Mouse (Mus musculus) common myeloid progenitor, adult 5-6 weeks (primary cell): ENCODE measurements around the gene Zeb2. TPM values are rescaled to one million over a fixed set of nuclear protein-coding genes. Genes with fewer than 3 reads are reported as not detected.

Source experiments
- ATAC-seq: replicated peaks from 2 replicates; pipeline ENCODE4 v1.8.0; 2016; ENCODE audit warnings: low read depth, mild to moderate bottlenecking, moderate TSS enrichment, inconsistent platforms; ENCODE audit not compliant: poor library complexity, severe bottlenecking
- total RNA-seq: library from RNA; stranded (forward); fragments of 200-1000, 187-1606 nt; gene quantifications from 2 replicates; pipeline ENCODE4 v1.2.3, GENCODE M21; 2017

The Zeb2 gene
- 196 and 205 TPM in 2 replicates for total RNA-seq

DNA sequence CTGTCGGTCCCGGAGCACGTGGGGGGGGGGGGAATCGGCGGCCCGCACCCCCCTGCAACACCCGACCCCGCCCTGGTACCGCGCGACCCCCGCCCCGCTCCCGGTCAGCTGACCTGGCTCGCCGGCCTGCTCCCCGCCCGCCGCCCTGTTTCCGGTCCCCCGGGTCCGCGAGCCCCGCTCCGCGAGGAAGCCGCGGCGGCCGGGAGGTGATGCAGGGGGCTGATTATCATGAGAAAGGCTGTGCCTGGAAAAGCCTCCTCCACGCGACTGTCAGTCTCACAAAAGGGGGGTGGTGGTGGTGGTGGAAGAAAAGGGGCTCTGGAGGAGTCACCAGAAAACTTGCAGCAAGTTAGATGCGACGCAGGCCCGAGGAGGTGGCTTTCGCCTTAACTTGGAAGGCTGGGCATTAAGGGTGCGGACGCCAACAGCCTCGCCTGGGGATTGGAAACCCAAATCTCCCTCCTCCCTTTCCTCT lies at the start of gene Zeb2:
Zeb2 (minus strand) TSS at position 309 of the 475 bp plus-strand sequence.
- ATAC-seq, result peak; percentile 42

DNA sequence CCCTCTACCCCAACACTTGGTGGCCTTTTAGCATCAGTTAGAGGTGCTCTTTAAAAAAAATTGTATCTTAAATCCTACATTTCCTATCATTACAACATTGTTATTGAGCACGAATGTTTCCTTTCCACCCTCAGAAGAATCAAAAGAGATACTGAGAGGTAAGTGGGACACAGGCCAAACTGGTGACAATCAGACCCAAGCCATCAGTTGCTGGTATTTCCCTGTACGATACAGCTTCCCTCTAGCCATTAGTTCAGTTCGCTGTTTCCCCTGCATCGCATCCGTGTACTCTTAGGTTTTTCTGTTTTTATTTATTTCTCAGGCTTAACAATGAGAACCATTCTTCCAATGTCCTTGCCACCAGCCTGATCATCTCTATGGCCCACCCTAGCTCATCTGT lies 41.6 kb upstream of the Zeb2 start:
- ATAC-seq, result no peak

DNA sequence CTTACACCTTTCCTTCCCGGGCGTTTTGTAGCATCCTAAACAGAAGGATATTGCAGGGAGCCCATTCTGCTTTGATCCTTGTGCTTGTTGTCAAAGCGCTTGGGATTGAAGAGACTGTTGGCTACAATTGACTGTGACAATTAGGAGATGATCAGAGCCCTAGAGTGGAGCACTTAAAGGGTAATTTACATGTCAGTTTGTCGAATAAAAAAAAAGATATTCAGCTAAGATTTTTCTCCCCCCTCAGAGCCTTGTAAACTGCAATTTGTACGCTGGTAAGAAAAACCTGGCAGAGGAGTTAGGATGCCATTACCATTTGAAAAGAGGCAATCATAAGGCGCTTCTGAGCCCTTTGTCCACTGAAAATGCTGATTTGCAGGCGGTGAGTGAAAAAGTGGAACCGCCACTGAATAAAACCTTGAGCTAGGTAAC lies 41.2 kb upstream of the Zeb2 start:
- ATAC-seq, result no peak

DNA sequence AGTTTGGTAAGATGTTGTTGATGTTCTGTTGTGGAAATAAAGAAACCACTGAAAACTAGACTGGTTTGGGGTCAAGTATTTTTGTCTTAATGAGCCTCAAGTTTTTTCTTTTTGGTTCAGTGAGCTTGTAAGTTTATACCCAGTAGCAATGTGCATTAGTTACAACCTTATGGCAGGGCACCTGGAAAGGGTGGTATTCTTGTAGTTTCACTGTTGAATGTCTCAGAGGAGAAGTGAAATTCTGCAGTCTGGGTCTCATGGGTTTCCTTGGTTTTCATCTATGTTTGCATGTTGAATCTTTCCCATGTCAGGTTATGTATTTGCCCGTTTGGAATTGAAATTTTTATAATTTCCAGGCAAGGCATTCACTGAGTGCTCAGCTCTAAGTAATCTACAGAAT lies 36.1 kb upstream of the Zeb2 start:
- ATAC-seq, result no peak

DNA sequence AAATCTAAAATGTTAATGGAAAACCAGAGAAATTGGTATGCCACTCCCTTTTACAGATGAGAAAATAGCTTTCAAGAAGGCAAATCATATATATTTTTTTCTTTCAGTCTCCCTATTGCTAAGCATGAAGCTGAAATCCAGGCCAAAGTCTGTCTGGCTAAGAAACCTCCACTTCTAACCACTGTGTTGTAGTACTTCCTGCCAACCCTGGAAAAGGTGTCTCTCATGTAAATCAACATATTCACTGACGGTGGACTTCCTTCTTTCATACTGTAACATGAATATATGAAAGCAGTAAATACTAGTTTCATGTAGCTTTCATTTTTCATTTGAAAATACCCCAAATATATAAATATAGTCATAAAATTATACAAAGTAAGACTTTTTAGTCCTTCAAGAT lies 26.0 kb upstream of the Zeb2 start:
- ATAC-seq, result peak; percentile 76; the same call in 1 of the 2 replicates

DNA sequence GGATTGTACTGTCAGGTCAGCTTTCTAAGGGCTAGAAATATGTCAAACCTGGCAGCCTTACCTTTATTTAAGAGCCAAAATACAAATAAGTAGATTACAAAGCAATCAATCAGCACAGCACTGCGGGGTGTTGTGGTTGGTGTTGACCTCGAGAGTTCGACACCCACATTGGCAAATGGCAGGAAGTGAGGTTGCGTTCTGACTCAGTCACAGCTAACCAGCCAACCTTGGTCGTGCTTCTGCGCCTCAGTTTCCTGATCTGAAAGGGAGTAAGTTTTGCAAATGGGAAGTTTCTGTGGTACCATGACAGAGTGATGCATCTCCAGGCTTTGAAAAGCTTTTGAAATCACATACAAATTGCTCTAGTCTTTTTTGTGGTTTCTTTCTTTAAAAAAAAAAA lies 21.7 kb upstream of the Zeb2 start:
- no peak for ATAC-seq

DNA sequence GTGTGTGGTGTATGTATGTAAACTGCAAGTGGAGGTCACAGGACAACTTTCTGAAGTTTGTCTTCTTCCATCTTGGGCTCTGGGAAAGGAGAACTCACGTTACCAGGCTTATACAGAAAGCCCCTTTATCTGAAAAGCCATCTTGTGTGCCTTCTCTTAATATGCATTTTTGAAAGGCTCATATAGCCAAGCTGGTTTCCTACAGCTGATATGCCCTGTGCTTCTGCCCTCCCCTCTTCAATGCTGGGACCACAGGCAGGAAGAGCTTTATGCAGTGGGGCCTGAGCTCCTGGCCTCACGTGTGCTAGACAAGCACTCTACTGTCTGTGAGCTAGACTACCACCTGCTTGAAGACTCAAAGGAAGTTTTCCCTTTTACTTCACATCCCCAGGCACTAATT lies 19.6 kb upstream of the Zeb2 start:
- peak; percentile 91 for ATAC-seq

DNA sequence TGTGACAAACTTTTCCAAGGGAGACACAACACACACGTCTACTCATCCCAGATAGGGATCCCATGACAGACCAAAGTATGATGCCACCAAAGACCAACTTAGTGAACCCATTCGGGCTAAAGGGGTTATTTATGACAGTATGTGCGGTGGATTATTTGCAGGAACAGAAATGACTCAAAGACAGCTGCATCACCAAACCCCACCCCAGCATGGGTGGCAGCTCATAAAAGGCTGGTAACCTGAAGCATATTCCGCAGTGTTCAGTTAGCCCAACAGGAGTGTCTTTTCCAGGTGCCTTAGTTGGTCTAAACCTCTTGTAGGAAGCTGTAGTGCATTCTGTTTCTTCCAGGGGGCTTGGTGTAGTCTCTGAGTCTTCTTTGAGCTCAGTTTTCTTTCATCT lies 16.0 kb upstream of the Zeb2 start:
- ATAC-seq, result no peak

DNA sequence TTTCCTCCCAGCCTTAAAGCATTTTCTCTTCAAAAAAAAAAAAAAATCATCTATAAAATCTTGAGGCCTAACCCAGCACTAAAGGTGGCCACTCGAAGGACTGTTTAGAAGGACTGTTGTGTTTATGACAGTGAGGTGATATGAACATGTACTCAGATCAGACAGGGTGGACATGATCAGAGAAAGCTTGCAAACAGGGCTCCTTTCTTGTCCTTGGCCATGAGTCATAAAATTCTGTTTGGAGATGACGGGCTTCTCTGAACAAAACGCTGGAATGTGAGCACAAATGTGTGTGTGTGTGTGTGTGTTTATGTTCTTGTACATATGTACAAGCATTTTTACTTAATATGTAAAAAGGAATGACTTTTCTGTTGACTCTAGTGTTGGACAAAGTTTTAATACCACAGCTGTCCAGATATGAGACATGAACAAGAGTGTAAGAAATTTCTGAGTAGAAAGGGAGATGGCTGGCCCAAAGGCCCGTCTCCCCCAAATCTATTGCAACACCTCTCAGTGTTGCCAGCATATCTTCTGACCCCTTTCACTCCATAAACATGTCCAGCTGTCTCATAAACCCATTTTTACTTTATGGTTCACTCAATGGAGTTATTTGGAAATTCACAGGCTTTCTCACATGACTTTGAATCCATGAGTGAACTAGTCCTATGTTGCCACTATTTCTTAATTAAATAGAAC lies 13.4 kb upstream of the Zeb2 start:
- ATAC-seq, result no peak

DNA sequence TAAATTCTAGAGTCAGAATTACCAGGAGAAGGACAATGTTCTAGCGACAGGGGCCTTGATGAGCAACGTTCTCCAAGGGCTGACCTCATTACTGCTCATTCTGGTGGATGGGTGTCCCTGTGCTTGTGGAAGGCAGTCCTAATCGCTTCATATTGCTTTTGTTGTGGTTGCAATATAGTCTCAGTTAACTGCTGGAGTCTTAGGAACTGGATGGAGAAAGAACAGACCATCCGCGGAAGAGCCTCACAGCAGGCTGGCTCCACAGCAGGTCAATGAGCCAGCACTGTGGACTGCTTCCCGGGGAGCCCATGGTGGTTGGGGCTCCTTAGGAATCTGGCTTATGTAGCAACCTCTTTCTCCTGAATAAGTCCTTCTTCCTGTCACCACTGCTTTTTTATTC lies 12.4 kb upstream of the Zeb2 start:
- no peak for ATAC-seq

DNA sequence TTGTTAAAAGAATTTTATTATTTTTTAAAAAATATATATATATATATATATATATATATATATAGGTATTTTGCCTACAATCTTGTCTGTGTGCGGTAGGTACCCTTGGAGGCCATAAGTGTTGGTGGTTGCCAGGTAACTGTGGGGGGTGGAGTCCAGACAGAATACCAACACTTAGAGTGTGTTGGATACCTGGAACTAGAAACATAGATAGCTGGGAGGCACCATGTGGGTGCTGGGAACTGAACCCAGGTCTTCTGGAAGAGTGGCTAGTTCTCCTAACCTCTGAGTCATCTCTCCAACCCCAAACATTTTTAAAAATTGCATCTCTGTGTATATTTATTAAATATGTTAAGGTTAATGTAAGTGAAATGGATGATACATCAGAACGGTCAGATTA lies 11.5 kb upstream of the Zeb2 start:
- no peak for ATAC-seq

DNA sequence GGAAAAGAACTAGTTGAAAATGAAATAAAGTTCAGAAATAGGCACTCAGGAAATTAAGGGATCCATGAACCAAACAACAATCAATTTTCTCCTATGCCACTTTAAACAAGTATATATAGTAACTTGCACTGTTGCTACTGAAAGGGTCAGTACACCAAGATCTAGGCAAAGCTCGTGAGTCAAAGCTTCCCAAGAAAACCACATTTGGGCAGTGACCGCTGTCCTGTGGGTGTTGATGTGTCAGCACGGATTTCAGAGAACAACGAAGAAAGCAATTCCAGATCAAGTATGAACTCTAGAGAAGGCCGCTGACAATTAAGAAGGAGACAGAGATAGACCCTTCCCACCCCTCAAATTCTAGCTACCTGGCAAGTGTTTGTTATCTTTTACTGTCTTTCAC lies 9.2 kb upstream of the Zeb2 start:
- ATAC-seq, result no peak

DNA sequence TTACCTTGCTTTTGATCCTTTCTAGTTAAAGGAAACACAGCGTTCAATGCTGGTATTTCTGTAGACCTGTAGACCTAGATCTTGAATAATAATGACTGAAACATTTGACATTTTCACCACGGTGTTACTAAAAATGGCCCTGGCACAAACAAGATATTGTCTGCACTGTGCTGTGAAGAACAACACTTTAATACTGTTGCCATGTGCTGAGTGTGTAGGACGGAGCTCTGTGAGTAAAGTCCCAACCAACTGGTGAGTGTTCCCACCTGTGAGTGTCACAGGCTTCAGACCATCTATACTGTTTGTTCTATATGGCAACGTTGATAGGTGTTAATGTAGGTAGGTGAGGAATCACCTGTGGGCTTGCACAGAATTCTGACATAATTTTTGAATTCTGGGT lies 8.0 kb upstream of the Zeb2 start:
- no peak for ATAC-seq

DNA sequence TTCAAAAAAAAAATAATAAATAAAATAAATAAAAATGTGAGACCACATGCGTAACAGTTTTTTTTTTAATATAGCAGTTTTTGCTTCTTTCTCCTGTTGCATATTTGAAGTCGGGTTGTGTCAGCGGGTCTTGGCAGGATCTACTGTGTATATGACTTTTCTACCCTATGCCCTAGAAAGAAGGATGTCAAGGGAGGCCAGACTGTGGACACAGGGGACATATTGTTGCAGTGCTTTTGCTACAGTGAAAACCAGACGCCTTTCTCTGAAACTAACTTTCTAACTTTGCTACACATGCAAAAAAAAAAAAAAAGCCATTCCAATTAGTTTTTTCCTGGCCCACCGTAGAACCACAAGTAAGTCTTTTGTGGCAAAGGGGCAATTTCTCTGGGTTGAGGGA lies 6.3 kb upstream of the Zeb2 start:
- ATAC-seq, result no peak

DNA sequence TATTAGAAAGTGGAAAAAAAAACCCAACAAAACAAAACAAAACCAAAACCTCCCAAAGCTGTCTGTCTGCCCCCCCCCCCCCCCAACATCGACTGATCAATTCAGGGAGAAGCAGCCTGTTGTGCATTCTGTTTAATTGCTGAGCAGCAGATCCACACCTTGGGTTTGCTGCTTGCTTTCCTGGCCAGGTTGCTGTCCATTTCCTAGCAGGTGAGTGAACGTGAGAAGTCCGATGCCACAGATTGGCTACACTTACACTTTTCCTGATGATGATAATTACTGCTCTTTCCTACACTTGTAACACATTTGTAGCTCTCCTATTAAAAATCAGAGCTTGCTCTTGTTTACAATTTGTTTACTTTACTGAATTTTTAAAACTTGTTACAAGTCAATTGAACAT lies 926 bp upstream of the Zeb2 start:
- no peak for ATAC-seq

DNA sequence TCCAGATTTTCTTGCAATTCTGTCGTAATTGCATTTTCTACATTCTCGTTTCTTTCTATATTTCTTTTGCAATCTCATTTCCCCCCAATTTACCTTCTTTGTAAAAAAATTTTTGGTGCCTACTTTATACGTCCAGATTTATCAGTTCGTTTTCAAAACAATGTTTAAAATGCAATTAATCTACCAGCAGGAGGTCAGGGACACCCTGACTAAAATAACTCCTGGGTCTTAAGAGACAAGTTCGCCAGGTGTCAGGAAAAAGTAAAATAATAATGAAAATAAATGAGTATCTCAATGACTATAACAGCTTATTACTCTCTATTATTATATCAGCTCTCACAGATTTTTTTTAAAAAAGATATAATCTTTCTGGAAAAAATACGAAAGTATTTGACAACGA lies 397 bp upstream of the Zeb2 start:
- no peak for ATAC-seq

DNA sequence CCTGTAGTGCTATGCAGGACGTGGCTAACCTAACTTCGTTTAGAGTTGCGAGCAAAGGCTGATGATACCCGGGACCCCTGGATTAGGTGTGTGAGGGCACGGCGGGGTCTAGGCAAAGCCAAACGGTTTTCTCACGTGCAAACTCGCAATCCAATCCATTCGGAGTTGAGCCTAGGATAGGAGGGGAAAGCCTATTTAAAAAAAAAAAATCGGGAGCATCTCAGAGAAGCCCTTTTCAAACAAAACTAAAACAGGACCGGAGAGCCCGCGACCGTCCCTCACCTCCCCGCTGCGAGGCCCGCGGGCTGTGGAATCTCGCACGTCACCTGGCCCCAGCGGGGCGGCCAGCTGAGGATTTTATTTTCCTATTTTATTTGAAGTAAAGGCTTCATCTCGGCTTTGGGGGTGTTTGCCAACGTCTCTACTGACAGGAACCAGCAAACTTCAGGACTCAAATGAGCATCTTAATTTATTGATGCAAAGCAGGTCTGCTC lies 617 bp downstream of the Zeb2 start:
- ATAC-seq, result no peak

DNA sequence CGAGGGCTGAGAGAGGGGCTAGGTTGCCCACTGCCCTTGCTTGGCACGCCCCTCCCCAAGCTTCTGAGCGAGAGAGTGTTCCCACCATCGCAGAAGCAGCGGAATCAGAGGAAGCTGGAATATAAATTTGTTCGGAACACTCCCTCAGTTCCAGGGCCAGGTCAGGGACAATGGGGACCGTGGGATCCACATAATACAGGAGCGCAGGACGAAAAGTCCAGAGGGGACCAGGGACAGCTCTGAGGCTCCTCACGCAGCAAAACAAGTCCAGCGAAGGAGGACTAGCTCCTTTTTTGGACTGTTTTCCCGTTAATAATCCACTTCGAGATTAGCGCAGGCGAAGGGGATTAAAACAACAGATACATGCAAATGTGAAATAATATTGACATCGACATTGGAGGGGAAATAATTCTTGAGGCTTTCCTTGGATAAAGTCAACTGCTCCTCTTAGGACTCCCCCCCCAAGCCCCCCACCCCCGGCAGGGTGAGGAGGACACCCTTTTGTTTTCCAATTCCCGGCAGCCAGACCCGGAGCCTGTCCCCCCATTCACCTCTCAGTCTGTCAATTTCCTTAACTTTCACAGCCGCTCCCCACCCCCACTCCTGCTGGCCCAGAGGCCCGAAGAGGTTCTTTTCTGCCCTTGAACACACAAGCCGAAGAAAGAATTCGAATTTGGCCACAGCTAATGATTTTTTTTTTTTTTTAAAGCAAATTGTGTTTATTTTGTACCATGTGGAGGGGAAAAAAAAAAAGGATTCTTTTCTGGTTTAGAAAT lies 1.3 kb downstream of the Zeb2 start:
- ATAC-seq, result no peak

DNA sequence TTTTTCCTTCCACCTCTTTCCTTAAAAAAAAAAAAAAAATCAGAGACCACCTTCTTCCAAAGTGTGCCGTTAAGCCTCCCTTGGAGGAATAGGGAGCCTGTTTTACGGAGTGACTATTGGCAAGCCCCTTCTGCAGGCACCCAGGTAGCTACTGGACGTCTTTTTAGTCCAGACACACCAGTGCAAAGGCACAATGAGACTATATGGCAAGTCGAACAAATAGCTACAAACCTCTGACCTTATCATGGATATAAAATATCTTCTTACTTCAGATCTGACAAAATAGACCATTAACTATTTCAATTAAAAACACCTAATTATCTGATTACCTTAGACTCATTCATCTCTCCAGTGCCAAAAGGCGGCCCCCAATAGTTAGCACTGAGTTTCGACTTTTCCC lies 2.0 kb downstream of the Zeb2 start:
- ATAC-seq, result no peak

DNA sequence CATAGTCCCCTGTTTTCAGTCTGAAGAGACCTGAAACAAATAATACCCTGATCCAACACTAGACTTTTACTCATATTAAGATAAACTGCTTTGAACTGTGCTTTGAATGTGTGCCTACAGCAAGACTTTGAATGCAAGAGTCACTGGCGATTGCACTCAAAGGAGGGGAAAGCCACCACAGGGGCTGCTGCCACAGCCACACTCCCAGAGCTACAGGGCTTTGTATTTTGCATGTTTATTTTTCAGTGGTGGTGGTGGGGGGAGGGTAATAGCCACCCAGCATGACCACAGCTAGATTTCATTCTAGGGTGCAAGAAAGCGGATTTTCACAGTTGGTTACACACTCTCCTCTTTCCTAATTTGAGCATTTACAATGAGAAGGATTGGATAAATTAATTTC lies 2.6 kb downstream of the Zeb2 start:
- no peak for ATAC-seq

DNA sequence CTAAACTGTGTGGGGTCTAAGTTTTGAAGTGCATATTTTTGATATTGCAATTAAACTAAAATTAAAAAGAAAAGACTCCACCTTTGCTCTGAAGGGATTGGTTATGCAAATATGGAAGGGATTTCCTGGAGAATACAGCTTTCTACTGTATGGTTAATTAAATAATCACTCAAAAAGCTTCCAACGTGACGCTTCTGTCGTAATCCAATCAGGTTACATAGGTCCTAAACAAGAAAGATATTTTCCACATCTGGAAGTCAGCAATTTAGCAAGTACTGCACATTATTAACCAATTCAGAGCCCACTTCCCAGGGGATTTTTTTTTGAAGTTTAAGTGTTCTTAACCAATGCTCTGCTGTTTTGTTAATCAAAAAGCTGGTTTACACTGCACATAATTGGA lies 3.3 kb downstream of the Zeb2 start:
- no peak for ATAC-seq
